Mouse (Mus musculus) stomach, postnatal 0 days (tissue): ENCODE results near the gene Eif4enif1.
"Not testable (repeated sequence)": the region's sequence is repeated elsewhere in the genome, so short reads cannot be mapped to it uniquely, and the experiment has no call there.

Source experiments
- CTCF ChIP-seq: IDR thresholded peaks from 2 replicates; pipeline ENCODE4 v1.5.1; 2016; ENCODE audit warnings: antibody characterized with exemption, low read depth, mild to moderate bottlenecking, moderate library complexity
- EP300 ChIP-seq: optimal IDR thresholded peaks from 2 replicates; pipeline ENCODE3; 2016; ENCODE audit warnings: antibody characterized with exemption

DNA sequence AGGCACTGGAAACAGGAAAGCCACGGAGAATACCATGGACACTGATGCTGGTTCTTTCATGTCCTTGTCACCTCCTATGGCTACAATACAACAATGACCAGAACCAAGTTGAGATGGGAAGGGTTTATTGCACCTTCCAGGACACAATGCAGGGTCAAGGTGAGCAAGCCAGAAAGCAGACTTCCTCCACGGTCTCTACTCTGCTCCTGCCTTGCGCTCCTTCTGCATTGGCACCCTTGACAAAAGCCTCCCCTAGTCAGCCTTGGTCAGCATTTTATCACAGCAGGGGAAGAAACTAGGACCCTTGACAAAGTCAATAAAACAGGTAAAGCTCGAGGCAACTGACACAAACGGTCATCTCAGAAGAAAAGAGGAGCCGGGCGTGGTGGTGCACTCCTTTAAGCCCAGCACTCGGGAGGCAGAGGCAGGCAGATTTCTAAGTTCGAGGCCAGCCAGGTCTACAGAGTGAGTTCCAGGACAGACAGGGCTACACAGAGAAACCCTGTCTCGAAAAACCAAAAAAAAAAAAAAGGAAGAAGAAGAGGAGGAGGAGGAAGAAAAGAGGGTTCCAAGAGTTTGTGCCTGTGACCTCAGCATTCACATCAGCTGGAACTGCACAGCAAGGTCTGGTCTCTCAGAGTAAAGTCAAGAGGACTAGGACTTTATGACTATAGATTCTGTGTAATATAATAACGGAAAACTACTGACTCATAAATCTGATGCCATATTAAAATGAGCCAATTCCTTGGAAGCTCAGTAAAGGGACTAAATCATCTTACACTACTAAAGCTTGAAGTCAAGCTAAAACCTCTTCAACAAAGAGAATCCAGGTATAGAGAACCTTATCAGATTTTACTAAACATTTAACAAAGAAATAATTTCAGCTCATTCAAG lies 28.5 kb upstream of the Eif4enif1 start:
- not testable (repeated sequence) for TF ChIP-seq EP300, CTCF
